Mouse (Mus musculus): ENCODE data around the gene Ccdc28a. TPM values are rescaled to one million over a fixed set of nuclear protein-coding genes. Genes with fewer than 3 reads are reported as not detected.

Ccdc28a gene
- polyA plus RNA-seq, 1 experiment from 2014 or later = 6.5 TPM

- Histone ChIP-seq H3K4me1 (0 out of 2 replicates have a peak, but pooled peaks cover 4% of the 10 kb centered on the region), H3K36me3 (no peaks in the 10 kb centered on the region), H3K27ac (no peak overlapping the region), H3K4me3 (no peak overlapping the region), H3K27me3 (replicated peaks) (no peaks in the 10 kb centered on the region), H3K4me2 (no peak overlapping the region), H3K9ac (no peak overlapping the region), H3K9me3 (replicated peaks) (no peaks in the 10 kb centered on the region)
- WGBS (ENCODE audit: insufficient replicate concordance) = 58% methylated on average over 4 of the region's 4 CpGs
- ATAC-seq = no peak
Observed at GRCm38 (mm10) chr10:18213373-18213772, 21.4 kb downstream of the Ccdc28a start.

- peak within 1 kb of the TSS; percentile 41 for H3K4me2 ChIP-seq
- no peak within 1 kb of the TSS for H3K4me3 ChIP-seq
- H3K36me3 ChIP-seq = no peaks in the 10 kb centered on the region
- no peaks in the 10 kb centered on the region for H3K27me3 ChIP-seq (replicated peaks)
- WGBS (ENCODE audit: insufficient replicate concordance) = 5% methylated on average over 11 of the region's 11 CpGs
- no peak within 1 kb of the TSS for H3K9ac ChIP-seq
- H3K9me3 ChIP-seq (replicated peaks) = no peaks in the 10 kb centered on the region
- H3K27ac ChIP-seq = no peak within 1 kb of the TSS
- ATAC-seq = 0 out of 2 replicates have a peak, but pooled peaks have one; percentile 30
- 0 out of 2 replicates have a peak, but pooled peaks cover 4% of the 10 kb centered on the region for H3K4me1 ChIP-seq
Observed at GRCm38 (mm10) chr10:18210726-18211125, 24.1 kb downstream of the Ccdc28a start, which contains the start of gene Ect2l. Gene Ect2l (minus strand): TSS chr10:18210890.

GRCm38 (mm10) chr10:18210119-18210518, 24.7 kb downstream of the Ccdc28a start:
- no peaks in the 10 kb centered on the region for H3K36me3 ChIP-seq
- H3K4me1 ChIP-seq = 0 out of 2 replicates have a peak, but pooled peaks cover 4% of the 10 kb centered on the region
- no peak for ATAC-seq
- 55% methylated on average over 6 of the region's 6 CpGs for WGBS (ENCODE audit: insufficient replicate concordance)
- no peak overlapping the region for H3K27ac ChIP-seq
- no peaks in the 10 kb centered on the region for H3K9me3 ChIP-seq (replicated peaks)
- H3K4me3 ChIP-seq = no peak overlapping the region
- no peaks in the 10 kb centered on the region for H3K27me3 ChIP-seq (replicated peaks)
- H3K4me2 ChIP-seq = no peak overlapping the region
- H3K9ac ChIP-seq = no peak overlapping the region

- Histone ChIP-seq H3K27me3 (replicated peaks) (no peaks in the 10 kb centered on the region), H3K36me3 (no peaks in the 10 kb centered on the region), H3K4me1 (no peaks in the 10 kb centered on the region), H3K27ac (no peak overlapping the region), H3K4me2 (no peak overlapping the region), H3K4me3 (no peak overlapping the region), H3K9me3 (replicated peaks) (no peaks in the 10 kb centered on the region), H3K9ac (no peak overlapping the region)
- no peak for ATAC-seq
- 33% methylated on average over 7 of the region's 7 CpGs for WGBS (ENCODE audit: insufficient replicate concordance)
Observed at GRCm38 (mm10) chr10:18204067-18204466, 30.7 kb downstream of the Ccdc28a start.

GRCm38 (mm10) chr10:18202401-18202800, 32.4 kb downstream of the Ccdc28a start:
- Histone ChIP-seq H3K4me2 (no peak overlapping the region), H3K9me3 (replicated peaks) (no peaks in the 10 kb centered on the region), H3K27me3 (replicated peaks) (no peaks in the 10 kb centered on the region), H3K27ac (no peak overlapping the region), H3K9ac (no peak overlapping the region), H3K4me1 (no peaks in the 10 kb centered on the region), H3K36me3 (no peaks in the 10 kb centered on the region), H3K4me3 (no peak overlapping the region)
- 60% methylated on average over 3 of the region's 3 CpGs for WGBS (ENCODE audit: insufficient replicate concordance)
- ATAC-seq = no peak

GRCm38 (mm10) chr10:18200656-18201055, 34.1 kb downstream of the Ccdc28a start:
- WGBS (ENCODE audit: insufficient replicate concordance) = 61% methylated on average over 9 of the region's 9 CpGs
- Histone ChIP-seq H3K27me3 (replicated peaks) (no peaks in the 10 kb centered on the region), H3K9ac (no peak overlapping the region), H3K4me3 (no peak overlapping the region), H3K9me3 (replicated peaks) (no peaks in the 10 kb centered on the region), H3K27ac (no peak overlapping the region), H3K36me3 (no peaks in the 10 kb centered on the region), H3K4me1 (peaks cover 4% of the 10 kb centered on the region; the same call in 1 of the 2 replicates), H3K4me2 (no peak overlapping the region)
- ATAC-seq = no peak

- Histone ChIP-seq H3K4me3 (no peak overlapping the region), H3K27me3 (replicated peaks) (no peaks in the 10 kb centered on the region), H3K9me3 (replicated peaks) (no peaks in the 10 kb centered on the region), H3K27ac (no peak overlapping the region), H3K4me1 (peaks cover 4% of the 10 kb centered on the region; the same call in 1 of the 2 replicates), H3K9ac (no peak overlapping the region), H3K36me3 (no peaks in the 10 kb centered on the region), H3K4me2 (no peak overlapping the region)
- ATAC-seq = no peak
- 65% methylated on average over 4 of the region's 4 CpGs for WGBS (ENCODE audit: insufficient replicate concordance)
Observed at GRCm38 (mm10) chr10:18199919-18200318, 34.9 kb downstream of the Ccdc28a start.

- Histone ChIP-seq H3K9me3 (replicated peaks) (no peaks in the 10 kb centered on the region), H3K27ac (no peak overlapping the region), H3K4me1 (peaks cover 4% of the 10 kb centered on the region; the same call in 1 of the 2 replicates), H3K4me2 (no peak overlapping the region), H3K9ac (no peak overlapping the region), H3K4me3 (no peak overlapping the region), H3K27me3 (replicated peaks) (no peaks in the 10 kb centered on the region), H3K36me3 (no peaks in the 10 kb centered on the region)
- 63% methylated on average over 5 of the region's 5 CpGs for WGBS (ENCODE audit: insufficient replicate concordance)
- ATAC-seq = no peak
Observed at GRCm38 (mm10) chr10:18198286-18199015, 36.3 kb downstream of the Ccdc28a start.

GRCm38 (mm10) chr10:18197206-18197979, 37.4 kb downstream of the Ccdc28a start:
- Histone ChIP-seq H3K27me3 (replicated peaks) (no peaks in the 10 kb centered on the region), H3K4me2 (peak overlapping the region; percentile 63), H3K27ac (no peak overlapping the region), H3K9ac (peak overlapping the region; percentile 45; the same call in 1 of the 2 replicates), H3K9me3 (replicated peaks) (no peaks in the 10 kb centered on the region), H3K36me3 (no peaks in the 10 kb centered on the region), H3K4me3 (peak overlapping the region; percentile 47), H3K4me1 (peaks cover 4% of the 10 kb centered on the region; the same call in 1 of the 2 replicates)
- ATAC-seq = no peak
- 40% methylated on average over 14 of the region's 14 CpGs for WGBS (ENCODE audit: insufficient replicate concordance)

GRCm38 (mm10) chr10:18194737-18195141, 40.1 kb downstream of the Ccdc28a start:
- no peak overlapping the region for H3K4me2 ChIP-seq
- WGBS (ENCODE audit: insufficient replicate concordance) = 43% methylated on average over 14 of the region's 14 CpGs
- no peak for ATAC-seq

GRCm38 (mm10) chr10:18194156-18194555, 40.6 kb downstream of the Ccdc28a start:
- no peak overlapping the region for H3K9ac ChIP-seq
- H3K9me3 ChIP-seq (replicated peaks) = no peaks in the 10 kb centered on the region
- no peaks in the 10 kb centered on the region for H3K36me3 ChIP-seq
- H3K4me3 ChIP-seq = no peak overlapping the region
- ATAC-seq = no peak
- peaks cover 4% of the 10 kb centered on the region; the same call in 1 of the 2 replicates for H3K4me1 ChIP-seq
- H3K4me2 ChIP-seq = no peak overlapping the region
- no peak overlapping the region for H3K27ac ChIP-seq
- H3K27me3 ChIP-seq (replicated peaks) = 0 out of 2 replicates have a peak, but pooled peaks cover 3% of the 10 kb centered on the region
- 62% methylated on average over 11 of the region's 11 CpGs for WGBS (ENCODE audit: insufficient replicate concordance)

More at GRCm38 (mm10) chr10:18194737-18195141, 40.1 kb downstream of the Ccdc28a start:
- H3K9ac ChIP-seq = no peak overlapping the region
- H3K4me3 ChIP-seq = no peak overlapping the region
- H3K27me3 ChIP-seq (replicated peaks) = 0 out of 2 replicates have a peak, but pooled peaks cover 3% of the 10 kb centered on the region
- no peaks in the 10 kb centered on the region for H3K9me3 ChIP-seq (replicated peaks)
- H3K27ac ChIP-seq = no peak overlapping the region
- peaks cover 4% of the 10 kb centered on the region; the same call in 1 of the 2 replicates for H3K4me1 ChIP-seq
- H3K36me3 ChIP-seq = no peaks in the 10 kb centered on the region

GRCm38 (mm10) chr10:18193221-18193620, 41.6 kb downstream of the Ccdc28a start:
- H3K4me2 ChIP-seq = no peak overlapping the region
- no peak overlapping the region for H3K4me3 ChIP-seq
- ATAC-seq = no peak
- H3K27me3 ChIP-seq (replicated peaks) = 0 out of 2 replicates have a peak, but pooled peaks cover 3% of the 10 kb centered on the region
- no peak overlapping the region for H3K27ac ChIP-seq
- no peaks in the 10 kb centered on the region for H3K9me3 ChIP-seq (replicated peaks)
- no peak overlapping the region for H3K9ac ChIP-seq
- H3K36me3 ChIP-seq = no peaks in the 10 kb centered on the region
- H3K4me1 ChIP-seq = peaks cover 4% of the 10 kb centered on the region; the same call in 1 of the 2 replicates
- 44% methylated on average over 11 of the region's 11 CpGs for WGBS (ENCODE audit: insufficient replicate concordance)

Data from liver, embryonic 12.5 days (tissue).